Mouse (Mus musculus): ENCODE results near the gene Chid1.
A peak's percentile ranks its signal among the peaks of the same experiment; 100 is the strongest.

Chid1 gene

DNA sequence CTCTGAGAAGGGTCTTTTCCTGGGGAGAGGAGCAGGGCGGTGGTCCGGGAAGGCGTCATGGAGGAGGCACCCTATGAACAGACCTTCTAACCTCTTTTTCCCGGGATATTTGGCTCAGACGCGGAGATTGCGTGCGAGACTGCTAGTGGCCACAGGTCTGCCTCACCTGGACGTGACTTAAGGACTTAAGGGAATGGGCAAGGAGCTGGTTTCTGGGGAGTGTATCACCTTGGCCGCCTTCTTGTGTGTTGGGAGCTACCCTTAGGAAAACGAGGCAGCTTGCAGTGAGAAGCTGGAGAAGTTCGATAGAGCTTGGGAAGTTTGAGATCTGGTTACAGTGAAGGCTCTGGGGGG is 63.9 kb downstream of the Chid1 start:
- DNase-seq, result no peak

- peak; percentile 80 to 90 for DNase-seq
Measured at GRCm38 (mm10) chr7:141475011-141475804, 64.4 kb downstream of the Chid1 start, which contains the start of the genes Polr2l and Tspan4. Polr2l (minus strand) TSS chr7:141475132. Tspan4 (plus strand) TSS chr7:141475240.

DNA sequence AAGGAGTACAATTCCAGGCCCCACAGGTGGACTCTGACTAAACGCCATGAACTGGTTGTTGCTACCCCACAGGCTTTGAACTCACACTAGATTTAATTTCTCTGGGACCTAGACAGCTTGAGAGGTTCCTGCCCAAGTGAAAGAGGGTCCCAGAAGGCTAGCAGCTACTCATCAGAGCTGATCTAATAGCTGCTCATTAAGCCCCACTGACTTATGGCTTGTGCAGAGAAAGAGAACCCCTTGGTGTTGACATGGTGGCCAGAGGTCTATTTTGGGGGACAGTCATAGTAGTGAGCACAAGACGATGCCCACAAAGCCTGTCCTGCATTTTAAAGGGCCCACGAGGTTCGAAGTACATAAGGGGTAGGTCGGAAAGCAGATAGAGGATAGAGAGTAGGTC is 65.5 kb downstream of the Chid1 start:
- DNase-seq, result no peak

GRCm38 (mm10) chr7:141472763-141473162 is 66.9 kb downstream of the Chid1 start:
- DNase-seq, result no peak

GRCm38 (mm10) chr7:141472226-141472625 is 67.4 kb downstream of the Chid1 start:
- no peak for DNase-seq

- DNase-seq, result no peak
Measured at GRCm38 (mm10) chr7:141471236-141471635, 68.4 kb downstream of the Chid1 start.

- peak in 1 of 2 experiments; percentile 4 for DNase-seq
Measured at GRCm38 (mm10) chr7:141470637-141470944, 69.1 kb downstream of the Chid1 start.

DNA sequence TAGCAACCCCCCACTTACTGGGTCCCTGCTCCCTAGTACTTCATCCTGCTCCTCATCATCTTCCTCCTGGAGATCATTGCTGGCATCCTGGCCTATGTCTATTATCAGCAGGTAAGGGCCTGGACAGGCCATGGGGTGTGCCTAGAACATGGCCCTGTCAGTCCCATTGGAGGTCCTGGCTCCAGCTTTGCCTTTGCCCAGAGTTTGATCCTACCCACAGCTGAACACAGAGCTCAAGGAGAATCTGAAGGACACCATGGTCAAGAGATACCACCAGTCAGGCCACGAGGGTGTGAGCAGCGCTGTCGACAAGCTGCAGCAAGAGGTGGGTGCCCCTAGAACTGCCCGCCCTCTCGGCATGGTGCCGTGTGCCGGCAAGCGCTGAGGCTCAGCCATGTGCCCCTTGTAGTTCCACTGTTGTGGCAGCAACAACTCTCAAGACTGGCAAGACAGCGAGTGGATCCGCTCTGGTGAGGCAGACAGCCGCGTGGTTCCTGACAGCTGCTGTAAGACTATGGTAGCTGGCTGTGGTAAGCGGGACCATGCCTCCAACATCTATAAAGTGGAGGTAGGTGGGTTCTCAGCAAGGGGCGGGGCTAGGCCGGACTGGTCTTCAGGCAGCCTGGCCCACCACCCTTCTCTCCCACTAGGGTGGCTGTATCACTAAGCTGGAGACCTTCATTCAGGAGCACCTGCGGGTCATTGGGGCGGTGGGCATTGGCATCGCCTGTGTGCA is 69.6 kb downstream of the Chid1 start:
- DNase-seq, result peak; percentile 19 to 22

DNA sequence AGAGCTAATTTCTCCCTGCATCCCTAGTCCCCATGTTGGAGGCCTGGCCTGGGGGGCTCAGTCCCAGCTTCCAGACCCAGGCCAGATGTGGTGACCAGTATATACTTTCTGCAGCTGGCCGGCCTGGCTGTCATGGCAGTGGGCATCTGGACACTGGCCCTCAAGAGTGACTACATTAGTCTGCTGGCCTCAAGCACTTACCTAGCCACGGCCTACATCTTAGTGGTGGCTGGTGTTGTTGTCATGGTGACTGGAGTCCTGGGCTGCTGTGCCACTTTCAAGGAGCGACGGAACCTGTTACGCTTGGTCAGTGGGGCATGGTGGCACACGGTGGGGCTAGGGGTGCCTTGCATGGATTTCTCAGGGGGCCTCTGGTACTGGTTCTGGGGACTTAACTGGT is 70.3 kb downstream of the Chid1 start:
- no peak for DNase-seq

- peak; percentile 56 to 69 for DNase-seq
Measured at GRCm38 (mm10) chr7:141468522-141469211, 71.0 kb downstream of the Chid1 start.

DNA sequence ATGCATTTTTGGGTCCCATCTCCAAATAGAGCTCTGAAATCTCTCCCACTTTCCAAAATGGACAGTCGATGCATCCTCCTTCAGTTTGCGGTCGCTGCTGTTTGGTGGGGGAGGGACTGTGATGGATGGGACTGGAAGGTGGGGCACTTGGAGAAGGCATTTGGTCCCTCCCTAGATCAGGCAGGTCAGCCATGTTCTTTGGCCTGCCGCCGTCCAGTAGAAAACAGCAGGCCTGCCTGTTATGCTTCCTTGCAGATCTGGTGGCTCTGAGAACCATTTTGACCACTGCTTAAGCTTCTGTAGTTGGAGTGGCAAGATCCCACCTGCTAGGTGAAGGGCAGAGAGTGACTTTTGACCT is 71.5 kb downstream of the Chid1 start:
- DNase-seq, result no peak

DNA sequence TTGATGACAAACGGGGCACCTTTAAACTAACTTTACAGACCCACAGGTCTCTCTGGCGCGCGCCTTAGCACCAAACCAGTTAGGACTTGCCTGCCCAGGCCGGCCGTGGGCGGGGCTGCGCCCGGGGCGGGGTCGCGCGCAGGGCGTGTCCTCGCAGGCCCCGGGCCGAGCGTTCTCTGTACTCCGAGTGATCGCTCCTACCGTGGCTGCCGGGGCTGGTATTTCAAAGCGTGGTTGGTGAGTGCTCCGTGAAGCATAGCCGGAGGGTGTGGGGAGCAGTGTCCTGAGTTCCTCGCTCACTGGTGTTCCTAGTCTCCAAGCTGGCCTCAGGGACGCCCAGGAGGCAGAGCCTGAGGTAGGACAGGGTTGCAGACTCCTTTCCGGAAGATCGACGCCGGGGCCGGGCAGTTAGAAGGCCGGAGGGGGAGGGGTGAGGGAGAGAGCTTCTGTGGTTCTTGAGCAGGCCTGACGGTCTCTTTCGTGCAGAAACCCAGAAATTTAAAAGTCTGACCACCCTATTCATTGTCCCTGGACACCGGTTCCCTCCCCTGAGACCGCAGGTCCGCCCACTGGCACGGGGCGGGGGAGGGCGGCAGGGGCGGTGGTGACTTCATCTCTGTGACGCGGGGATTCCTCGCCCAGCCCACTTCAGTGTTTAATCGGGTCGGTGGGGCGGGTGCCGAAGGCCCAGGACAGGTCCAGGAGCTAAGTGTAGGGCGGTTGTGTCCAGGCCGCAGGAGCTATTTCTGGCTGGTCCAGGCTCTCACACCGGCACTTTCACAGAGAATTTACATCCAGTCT is 72.2 kb downstream of the Chid1 start, which contains the start of gene Cd151:
Cd151 (plus strand) TSS at position 163 of the 801 bp plus-strand sequence.
- DNase-seq, result peak; percentile 74 to 82

DNA sequence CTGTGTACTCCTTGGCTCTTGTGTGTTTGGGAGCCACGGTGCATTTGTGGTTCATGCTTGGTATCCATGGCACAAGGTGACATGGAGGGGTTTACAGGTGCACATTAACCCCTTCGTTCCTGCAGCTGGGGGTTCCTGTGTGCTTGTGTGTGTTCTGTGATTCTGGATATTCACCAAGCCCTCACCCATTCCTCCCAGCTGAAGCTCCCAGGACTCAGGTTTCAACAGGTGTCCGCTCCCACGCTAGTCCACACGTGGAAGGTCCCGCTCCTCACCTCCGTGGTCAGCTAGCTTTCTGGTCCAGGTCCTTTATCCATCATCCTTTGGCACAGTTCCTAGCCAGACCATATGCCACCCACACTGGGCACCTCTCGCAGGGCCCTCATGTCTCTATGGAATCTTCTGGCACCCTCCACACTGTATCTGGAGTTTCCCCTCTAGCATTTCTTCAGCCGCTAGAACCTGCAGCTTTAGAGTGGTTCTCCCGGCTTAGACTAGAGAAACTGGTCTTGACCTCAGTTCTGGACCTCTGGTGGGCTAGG is 73.0 kb downstream of the Chid1 start:
- DNase-seq, result peak; percentile 35 to 36

DNA sequence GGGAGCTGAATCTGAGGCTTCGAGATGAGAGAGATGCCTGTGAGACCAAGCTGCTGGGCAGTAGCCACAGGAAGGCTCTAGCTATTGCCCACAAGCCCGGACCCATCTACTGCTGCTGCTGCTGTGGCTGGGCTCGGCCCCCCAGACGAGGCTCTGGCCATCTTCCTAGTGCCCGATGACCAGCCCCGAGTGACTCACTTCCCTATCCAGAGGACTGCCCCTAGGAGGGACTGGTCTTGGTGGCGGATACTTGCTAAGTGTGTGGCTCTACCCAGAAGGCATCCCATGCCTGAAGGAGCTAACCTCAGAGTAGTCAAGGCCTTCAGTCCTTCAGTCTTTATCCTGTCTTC is 73.6 kb downstream of the Chid1 start:
- peak in 1 of 2 experiments; percentile 25 for DNase-seq

GRCm38 (mm10) chr7:141465388-141466044 is 74.1 kb downstream of the Chid1 start:
- DNase-seq, result peak; percentile 13 to 22

DNA sequence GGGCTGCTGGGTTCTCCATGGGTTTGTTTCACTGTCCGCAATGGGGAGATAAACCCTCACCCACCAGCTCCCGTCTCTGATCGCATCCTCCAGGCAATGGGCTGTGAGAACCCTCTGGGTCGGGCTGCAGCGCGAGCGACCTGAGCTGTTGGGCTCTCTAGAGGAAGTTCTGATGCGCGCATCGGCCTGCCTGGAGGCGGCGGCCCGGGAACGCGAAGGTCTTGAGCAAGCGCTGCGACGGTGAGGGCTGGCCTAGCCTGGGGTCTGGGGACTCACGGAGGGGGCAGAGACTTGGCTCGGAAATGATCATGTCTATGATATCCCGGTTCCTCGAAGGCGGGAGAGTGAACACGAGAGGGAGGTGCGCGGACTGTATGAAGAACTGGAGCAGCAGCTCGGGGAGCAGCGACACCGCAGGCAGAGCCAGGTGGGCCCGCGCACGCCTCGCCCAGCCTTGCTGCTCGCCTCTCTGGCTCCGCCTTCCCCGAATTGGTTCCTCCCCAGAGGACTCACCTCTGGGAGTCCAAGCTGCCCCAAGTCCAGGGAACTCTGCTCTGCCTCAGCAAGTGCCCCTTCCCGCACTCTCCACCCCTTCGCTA is 75.0 kb downstream of the Chid1 start:
- DNase-seq, result peak; percentile 23 to 32

- DNase-seq, result peak; percentile 9 to 13
Measured at GRCm38 (mm10) chr7:141463824-141464602, 75.6 kb downstream of the Chid1 start.

- DNase-seq, result peak; percentile 33 to 38
Measured at GRCm38 (mm10) chr7:141462333-141462821, 77.3 kb downstream of the Chid1 start.

DNA sequence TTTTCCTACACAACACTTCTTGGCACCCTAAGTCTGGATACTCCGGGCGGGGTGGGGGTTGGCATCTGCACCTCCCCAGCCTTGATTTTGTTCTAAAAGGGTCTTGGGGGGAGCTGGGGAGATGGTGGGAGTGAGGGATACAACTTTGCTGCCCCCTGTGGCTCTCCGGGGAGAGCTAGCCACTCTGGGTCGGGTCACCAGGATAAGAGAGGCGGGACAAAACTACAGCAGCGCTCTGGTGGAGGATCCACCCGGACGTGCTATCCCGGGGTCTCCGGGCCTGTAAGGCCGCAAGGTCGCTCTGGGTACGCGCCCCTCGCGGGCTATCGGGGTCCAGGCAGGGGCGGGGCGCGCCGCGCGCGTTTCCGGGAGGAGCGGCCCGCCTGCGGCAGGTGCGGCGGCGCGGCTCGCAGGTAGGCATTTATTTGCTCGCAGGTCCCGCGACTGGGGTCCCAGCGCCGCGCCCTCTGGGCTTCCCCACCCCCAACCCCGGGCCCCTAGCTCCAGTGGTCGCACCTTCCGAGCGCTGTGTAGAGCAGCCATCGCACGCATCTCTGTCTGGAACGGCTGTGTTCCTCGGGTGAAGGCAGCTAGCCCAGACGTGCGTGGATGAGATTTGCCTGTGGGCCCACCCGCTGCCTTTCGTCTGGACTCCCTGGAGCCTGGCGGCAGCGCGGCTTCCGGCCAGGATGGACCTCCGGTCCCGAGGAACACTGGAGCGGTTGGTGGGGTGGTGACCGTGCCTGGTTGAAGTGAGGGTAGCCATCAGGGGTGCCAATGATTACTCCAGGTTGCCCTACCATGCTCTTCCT is 77.9 kb downstream of the Chid1 start:
- DNase-seq, result peak; percentile 34 to 44

Data from cerebellum, adult 18-20 months (tissue).